Mouse (Mus musculus): ENCODE measurements at regions not wholly inside any gene's neighbourhood (a gene's known extent, or its start where the extent isn't known, plus 50 kb on each side); places are given as distances from the start of the nearest gene placed in this dataset.

DNA sequence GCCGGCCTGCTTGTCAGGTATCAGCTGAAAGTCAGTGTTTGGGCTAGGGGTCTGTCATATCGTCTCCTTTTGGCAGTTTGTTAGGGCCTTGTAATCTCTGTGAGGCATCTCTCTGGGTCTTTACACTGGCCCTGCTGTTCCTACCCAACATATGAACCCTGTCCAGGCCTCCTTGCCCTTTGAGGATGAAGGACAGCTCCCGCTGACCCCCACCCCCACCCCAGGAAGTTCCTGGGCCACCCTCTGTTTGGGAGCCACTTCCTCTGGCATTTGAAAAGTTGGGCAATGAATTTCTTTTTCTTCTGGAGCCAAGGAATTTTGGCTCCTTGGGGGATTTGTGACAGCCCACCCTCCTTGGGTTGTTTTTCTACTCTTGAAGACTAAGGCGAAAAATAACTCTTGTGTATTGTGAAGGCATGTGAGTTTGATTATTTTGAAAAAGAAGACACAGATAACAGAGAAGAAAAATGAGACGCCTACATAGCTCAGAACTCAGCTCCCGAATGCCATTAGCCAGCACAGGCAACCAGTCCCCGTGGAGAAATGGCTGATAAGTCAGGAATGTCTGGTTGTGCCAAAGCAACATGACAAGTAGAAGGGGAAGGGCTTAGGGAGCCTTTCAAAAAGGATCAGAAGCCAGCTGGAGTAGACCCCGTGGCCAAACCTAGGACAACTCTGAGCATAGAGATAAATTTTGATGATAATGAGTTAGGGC lies 249.5 kb downstream of the Gm49356 start:
- WGBS, result 11% methylated on average over 8 of the region's 8 CpGs
- peaks cover 8% of the 10 kb centered on the region for H3K9me3 ChIP-seq (ENCODE audit: control insufficient read depth, low read length)
- H3K9ac ChIP-seq (ENCODE audit: low read length), result peak overlapping the region; percentile 3; the same call in 1 of the 2 replicates
- peaks cover 19 to 23% of the 10 kb centered on the region in 2 experiments for H3K4me1 ChIP-seq (ENCODE audit: control insufficient read depth in 2 of 2, insufficient read depth in 2 of 2, low read length in 2 of 2)
- H3K27ac ChIP-seq (replicated peaks in 1 of 2; ENCODE audit: control insufficient read depth in 1 of 2, insufficient read depth in 1 of 2, low read depth in 2 of 2, low read length in 2 of 2), result peak overlapping the region; percentile 65 to 94
- H3K4me2 ChIP-seq (ENCODE audit: low read length), result peak overlapping the region; percentile 38
- peak; percentile 67; the same call in 1 of the 2 replicates for ATAC-seq (ENCODE audit: insufficient number of reproducible peaks, insufficient read depth, low FRiP score, low read depth)
- H3K36me3 ChIP-seq (ENCODE audit: control insufficient read depth, insufficient read depth, low read length), result no peaks in the 10 kb centered on the region
- H3K4me3 ChIP-seq (ENCODE audit: control insufficient read depth in 1 of 2, insufficient read depth in 1 of 2, low read depth in 1 of 2, low read length in 2 of 2), result no peak overlapping the region
- H3K27me3 ChIP-seq (ENCODE audit: control insufficient read depth, insufficient read depth, low read length), result no peaks in the 10 kb centered on the region

DNA sequence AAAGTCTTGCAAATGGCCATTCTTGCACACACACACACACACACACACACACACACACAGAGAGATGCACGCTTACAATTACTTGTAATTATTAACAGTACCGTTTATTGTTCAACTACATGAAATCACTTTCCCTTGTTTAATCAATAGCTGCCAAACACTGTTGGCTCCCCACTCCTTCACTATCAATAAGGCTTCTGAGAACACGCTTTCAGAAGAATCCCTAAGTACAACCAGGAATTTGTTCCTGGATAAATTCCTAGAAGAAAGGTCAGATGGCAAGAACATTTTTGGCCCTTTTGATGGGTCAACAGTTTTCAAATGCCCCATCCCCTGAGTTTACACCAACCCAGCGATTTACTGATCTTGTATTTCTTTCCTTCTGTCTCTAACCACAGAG lies 252.5 kb downstream of the Gm49356 start:
- 85% methylated on average over 4 of the region's 4 CpGs for WGBS
- Histone ChIP-seq H3K27me3 (ENCODE audit: control insufficient read depth, insufficient read depth, low read length) (no peaks in the 10 kb centered on the region), H3K9ac (ENCODE audit: low read length) (no peak overlapping the region), H3K9me3 (ENCODE audit: control insufficient read depth, low read length) (peaks cover 1% of the 10 kb centered on the region), H3K27ac (replicated peaks in 1 of 2; ENCODE audit: control insufficient read depth in 1 of 2, insufficient read depth in 1 of 2, low read depth in 2 of 2, low read length in 2 of 2) (no peak overlapping the region), H3K4me2 (ENCODE audit: low read length) (no peak overlapping the region), H3K36me3 (ENCODE audit: control insufficient read depth, insufficient read depth, low read length) (no peaks in the 10 kb centered on the region), H3K4me3 (ENCODE audit: control insufficient read depth in 1 of 2, insufficient read depth in 1 of 2, low read depth in 1 of 2, low read length in 2 of 2) (no peak overlapping the region), H3K4me1 (ENCODE audit: control insufficient read depth in 2 of 2, insufficient read depth in 2 of 2, low read length in 2 of 2) (peaks cover 23% of the 10 kb centered on the region in 2 experiments)
- no peak for ATAC-seq (ENCODE audit: insufficient number of reproducible peaks, insufficient read depth, low FRiP score, low read depth)

DNA sequence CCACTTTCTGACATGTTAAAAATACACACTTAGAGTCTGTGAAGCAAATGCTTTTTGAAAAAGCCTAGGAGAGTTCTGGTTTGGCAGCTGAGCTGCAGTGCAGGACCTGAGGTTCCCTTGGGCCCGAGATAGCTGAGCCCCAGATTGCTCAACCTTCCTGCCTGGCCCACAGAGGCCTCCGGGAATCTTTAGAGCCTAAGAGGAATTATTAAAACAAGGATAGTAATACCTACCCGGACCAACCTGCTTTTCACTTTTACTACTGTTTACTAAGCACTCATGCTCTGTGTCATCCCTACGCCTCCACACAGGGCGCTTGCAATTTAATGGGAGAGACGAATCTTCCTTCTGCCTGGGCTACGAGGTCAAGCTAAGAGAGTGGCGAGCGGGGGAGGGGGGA lies 253.4 kb downstream of the Gm49356 start:
- H3K9ac ChIP-seq (ENCODE audit: low read length), result no peak overlapping the region
- no peaks in the 10 kb centered on the region for H3K9me3 ChIP-seq (ENCODE audit: control insufficient read depth, low read length)
- no peaks in the 10 kb centered on the region for H3K36me3 ChIP-seq (ENCODE audit: control insufficient read depth, insufficient read depth, low read length)
- no peak for ATAC-seq (ENCODE audit: insufficient number of reproducible peaks, insufficient read depth, low FRiP score, low read depth)
- no peaks in the 10 kb centered on the region for H3K27me3 ChIP-seq (ENCODE audit: control insufficient read depth, insufficient read depth, low read length)
- H3K27ac ChIP-seq (replicated peaks in 1 of 2; ENCODE audit: control insufficient read depth in 1 of 2, insufficient read depth in 1 of 2, low read depth in 2 of 2, low read length in 2 of 2), result no peak overlapping the region
- H3K4me3 ChIP-seq (ENCODE audit: control insufficient read depth in 1 of 2, insufficient read depth in 1 of 2, low read depth in 1 of 2, low read length in 2 of 2), result no peak overlapping the region
- H3K4me1 ChIP-seq (ENCODE audit: control insufficient read depth in 2 of 2, insufficient read depth in 2 of 2, low read length in 2 of 2), result peaks cover 17 to 21% of the 10 kb centered on the region in 2 experiments
- WGBS, result 70% methylated on average over 9 of the region's 9 CpGs
- no peak overlapping the region for H3K4me2 ChIP-seq (ENCODE audit: low read length)

DNA sequence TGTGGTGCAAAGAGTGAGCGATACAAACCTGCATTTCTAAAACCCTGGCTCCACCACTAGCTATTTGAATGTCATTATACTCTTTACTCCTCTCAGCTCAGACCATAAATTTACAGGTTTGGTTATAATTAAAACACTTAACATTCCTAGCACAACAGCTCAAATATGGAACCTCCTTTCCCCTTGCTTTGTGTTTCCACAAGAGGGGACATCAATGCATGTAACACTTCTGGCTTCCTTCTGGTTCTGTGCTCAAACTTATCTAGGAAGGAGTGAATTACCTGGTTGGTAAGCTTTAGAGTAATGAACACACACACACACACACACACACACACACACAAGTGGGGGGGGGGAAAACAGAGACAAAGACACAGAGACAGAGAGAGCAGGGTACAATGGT lies 254.8 kb downstream of the Gm49356 start:
- H3K4me2 ChIP-seq (ENCODE audit: low read length), result no peak overlapping the region
- H3K9me3 ChIP-seq (ENCODE audit: control insufficient read depth, low read length), result no peaks in the 10 kb centered on the region
- no peak overlapping the region for H3K4me3 ChIP-seq (ENCODE audit: control insufficient read depth in 1 of 2, insufficient read depth in 1 of 2, low read depth in 1 of 2, low read length in 2 of 2)
- no peaks in the 10 kb centered on the region for H3K27me3 ChIP-seq (ENCODE audit: control insufficient read depth, insufficient read depth, low read length)
- ATAC-seq (ENCODE audit: insufficient number of reproducible peaks, insufficient read depth, low FRiP score, low read depth), result no peak
- H3K27ac ChIP-seq (replicated peaks in 1 of 2; ENCODE audit: control insufficient read depth in 1 of 2, insufficient read depth in 1 of 2, low read depth in 2 of 2, low read length in 2 of 2), result no peak overlapping the region
- no peaks in the 10 kb centered on the region for H3K36me3 ChIP-seq (ENCODE audit: control insufficient read depth, insufficient read depth, low read length)
- H3K9ac ChIP-seq (ENCODE audit: low read length), result no peak overlapping the region
- peaks cover 3 to 9% of the 10 kb centered on the region in 2 experiments; a peak in 3 of 4 replicates for H3K4me1 ChIP-seq (ENCODE audit: control insufficient read depth in 2 of 2, insufficient read depth in 2 of 2, low read length in 2 of 2)
- 92% methylated on average over 1 of the region's 1 CpGs for WGBS

DNA sequence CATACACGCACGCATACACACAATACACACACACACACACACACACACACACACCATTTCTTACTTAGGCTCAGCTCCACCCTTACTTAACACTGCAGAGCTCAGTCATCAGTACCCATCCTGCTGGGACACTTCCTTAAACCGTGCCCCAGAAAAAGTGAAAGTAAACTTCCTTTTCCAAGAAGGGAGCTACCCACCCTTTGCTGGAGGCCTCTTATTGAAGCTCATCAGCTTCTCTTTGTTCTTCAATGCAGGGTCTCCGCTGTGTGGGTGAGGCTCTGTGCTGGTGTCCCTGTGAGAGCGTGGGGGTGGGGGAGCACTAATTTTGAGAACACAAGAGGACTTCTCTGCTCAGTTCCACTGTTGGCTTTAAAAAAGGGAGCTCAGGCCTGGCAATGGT lies 256.6 kb downstream of the Gm49356 start:
- no peak for ATAC-seq (ENCODE audit: insufficient number of reproducible peaks, insufficient read depth, low FRiP score, low read depth)
- H3K4me3 ChIP-seq (ENCODE audit: control insufficient read depth in 1 of 2, insufficient read depth in 1 of 2, low read depth in 1 of 2, low read length in 2 of 2), result no peak overlapping the region
- H3K9ac ChIP-seq (ENCODE audit: low read length), result no peak overlapping the region
- H3K27me3 ChIP-seq (ENCODE audit: control insufficient read depth, insufficient read depth, low read length), result no peaks in the 10 kb centered on the region
- H3K9me3 ChIP-seq (ENCODE audit: control insufficient read depth, low read length), result no peaks in the 10 kb centered on the region
- H3K4me2 ChIP-seq (ENCODE audit: low read length), result no peak overlapping the region
- no peaks in the 10 kb centered on the region for H3K36me3 ChIP-seq (ENCODE audit: control insufficient read depth, insufficient read depth, low read length)
- 83% methylated on average over 5 of the region's 5 CpGs for WGBS
- H3K27ac ChIP-seq (replicated peaks in 1 of 2; ENCODE audit: control insufficient read depth in 1 of 2, insufficient read depth in 1 of 2, low read depth in 2 of 2, low read length in 2 of 2), result no peak overlapping the region
- H3K4me1 ChIP-seq (ENCODE audit: control insufficient read depth in 2 of 2, insufficient read depth in 2 of 2, low read length in 2 of 2), result peaks cover 2 to 4% of the 10 kb centered on the region in 2 experiments; a peak in 1 of 4 replicates

DNA sequence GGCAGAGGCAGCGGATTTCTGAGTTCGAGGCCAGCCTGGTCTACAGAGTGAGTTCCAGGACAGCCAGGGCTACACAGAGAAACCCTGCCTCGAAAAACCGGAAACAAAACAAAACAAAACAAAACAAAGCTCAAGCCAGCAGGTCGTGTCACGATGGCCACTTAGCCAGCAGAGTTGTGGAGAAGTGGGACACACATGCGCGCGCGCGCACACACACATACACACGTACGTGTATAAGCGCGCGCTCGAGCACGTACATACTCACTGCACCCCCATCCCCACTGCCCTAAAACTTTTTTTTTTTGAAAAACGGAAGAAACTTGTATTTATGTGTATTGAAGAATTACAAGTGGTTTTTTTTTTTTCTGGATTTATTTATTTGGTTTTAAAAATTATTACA lies 257.0 kb downstream of the Gm49356 start:
- H3K4me2 ChIP-seq (ENCODE audit: low read length), result no peak overlapping the region
- H3K27me3 ChIP-seq (ENCODE audit: control insufficient read depth, insufficient read depth, low read length), result no peaks in the 10 kb centered on the region
- WGBS, result 84% methylated on average over 19 of the region's 19 CpGs
- no peak overlapping the region for H3K4me3 ChIP-seq (ENCODE audit: control insufficient read depth in 1 of 2, insufficient read depth in 1 of 2, low read depth in 1 of 2, low read length in 2 of 2)
- no peak for ATAC-seq (ENCODE audit: insufficient number of reproducible peaks, insufficient read depth, low FRiP score, low read depth)
- H3K9ac ChIP-seq (ENCODE audit: low read length), result no peak overlapping the region
- H3K9me3 ChIP-seq (ENCODE audit: control insufficient read depth, low read length), result no peaks in the 10 kb centered on the region
- peaks cover 2 to 4% of the 10 kb centered on the region in 2 experiments; a peak in 1 of 4 replicates for H3K4me1 ChIP-seq (ENCODE audit: control insufficient read depth in 2 of 2, insufficient read depth in 2 of 2, low read length in 2 of 2)
- H3K36me3 ChIP-seq (ENCODE audit: control insufficient read depth, insufficient read depth, low read length), result no peaks in the 10 kb centered on the region
- H3K27ac ChIP-seq (replicated peaks in 1 of 2; ENCODE audit: control insufficient read depth in 1 of 2, insufficient read depth in 1 of 2, low read depth in 2 of 2, low read length in 2 of 2), result no peak overlapping the region

DNA sequence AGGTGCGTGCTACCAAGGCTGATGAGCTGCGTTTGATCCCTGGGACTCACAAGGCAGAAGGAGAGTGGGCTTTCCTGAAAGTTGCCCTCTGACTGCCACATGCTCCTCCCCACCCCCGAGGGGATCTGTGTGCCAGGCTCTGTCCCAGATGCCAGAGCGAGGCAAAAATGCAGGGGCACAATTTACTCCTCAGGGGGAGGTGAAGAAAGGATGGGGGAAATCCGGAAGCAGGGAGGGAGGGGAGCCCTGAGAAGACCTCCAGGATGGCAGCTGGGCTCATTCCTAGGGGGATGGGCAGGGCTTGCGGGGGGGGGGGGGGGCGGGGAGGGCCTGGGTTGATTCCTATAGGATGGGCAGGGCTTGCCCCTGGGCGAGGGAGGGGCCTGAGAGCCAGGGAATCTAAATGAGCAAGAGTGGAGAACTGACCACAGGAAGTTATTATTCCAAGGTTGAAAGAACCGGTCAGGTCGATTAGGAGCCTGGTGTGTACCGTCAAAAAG lies 257.5 kb downstream of the Gm49356 start:
- Histone ChIP-seq H3K27ac (replicated peaks in 1 of 2; ENCODE audit: control insufficient read depth in 1 of 2, insufficient read depth in 1 of 2, low read depth in 2 of 2, low read length in 2 of 2) (no peak overlapping the region), H3K36me3 (ENCODE audit: control insufficient read depth, insufficient read depth, low read length) (no peaks in the 10 kb centered on the region), H3K27me3 (ENCODE audit: control insufficient read depth, insufficient read depth, low read length) (no peaks in the 10 kb centered on the region), H3K9ac (ENCODE audit: low read length) (no peak overlapping the region), H3K4me1 (ENCODE audit: control insufficient read depth in 2 of 2, insufficient read depth in 2 of 2, low read length in 2 of 2) (peaks cover 2 to 4% of the 10 kb centered on the region in 2 experiments; a peak in 1 of 4 replicates), H3K4me3 (ENCODE audit: control insufficient read depth in 1 of 2, insufficient read depth in 1 of 2, low read depth in 1 of 2, low read length in 2 of 2) (no peak overlapping the region), H3K4me2 (ENCODE audit: low read length) (no peak overlapping the region), H3K9me3 (ENCODE audit: control insufficient read depth, low read length) (no peaks in the 10 kb centered on the region)
- no peak for ATAC-seq (ENCODE audit: insufficient number of reproducible peaks, insufficient read depth, low FRiP score, low read depth)
- 28% methylated on average over 9 of the region's 11 CpGs for WGBS
